Mouse (Mus musculus): ENCODE measurements around the gene Rnpepl1.

Rnpepl1 gene

DNA sequence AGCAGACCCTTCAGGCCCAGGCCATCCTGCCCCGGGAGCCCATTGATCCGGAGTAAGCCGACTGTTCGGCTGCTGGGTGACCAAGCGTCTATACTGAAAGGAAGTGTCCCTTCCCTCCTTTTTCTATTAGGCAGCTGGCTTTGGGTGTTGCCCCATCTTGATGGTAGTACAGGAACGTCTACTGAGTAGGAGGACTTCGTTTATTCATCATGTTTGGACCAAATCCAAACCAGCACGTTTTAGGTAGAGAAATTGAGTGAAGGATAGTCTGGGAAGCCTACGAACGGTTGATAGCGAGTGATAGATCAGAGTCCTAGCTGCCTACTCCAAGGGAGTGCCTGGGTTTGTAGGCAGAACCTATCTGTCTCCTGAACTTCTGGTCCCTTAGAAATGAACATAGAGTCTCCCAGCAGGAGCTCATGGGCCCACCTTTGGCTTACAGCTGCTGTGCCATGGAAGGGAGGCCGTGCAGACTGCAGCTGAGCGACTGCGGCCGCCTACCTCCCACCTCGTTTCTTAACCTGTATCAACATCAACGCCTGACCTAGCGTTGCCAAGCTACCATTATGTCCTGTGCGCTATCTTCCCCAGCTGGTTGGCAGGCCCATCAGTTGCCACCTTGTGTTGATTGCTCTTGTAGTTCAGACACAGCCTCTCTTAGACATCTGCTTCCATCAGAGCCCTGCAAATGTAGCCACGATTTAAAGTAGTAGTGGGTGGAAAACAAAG lies 2.8 kb upstream of the Rnpepl1 start:
- DNase-seq = no peak

DNA sequence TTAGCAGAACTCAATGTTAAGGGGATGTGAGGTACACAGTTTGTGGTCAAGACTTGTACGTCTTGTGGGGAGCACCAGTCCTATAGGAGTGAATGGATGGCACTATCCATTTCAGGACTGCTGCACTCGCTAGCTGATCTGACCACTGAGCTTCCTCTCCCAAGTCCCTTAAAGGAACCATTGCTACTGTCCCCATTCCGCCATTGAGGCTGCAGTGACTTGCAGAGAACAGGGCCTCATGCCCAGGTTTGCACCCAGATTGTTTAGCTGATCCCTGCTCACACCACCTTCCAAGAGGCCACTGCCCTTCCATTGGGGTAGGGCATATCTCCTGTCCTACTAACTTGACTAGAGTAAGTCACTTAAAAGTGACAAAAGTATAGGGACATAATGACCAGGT lies 1.9 kb upstream of the Rnpepl1 start:
- no peak for DNase-seq

DNA sequence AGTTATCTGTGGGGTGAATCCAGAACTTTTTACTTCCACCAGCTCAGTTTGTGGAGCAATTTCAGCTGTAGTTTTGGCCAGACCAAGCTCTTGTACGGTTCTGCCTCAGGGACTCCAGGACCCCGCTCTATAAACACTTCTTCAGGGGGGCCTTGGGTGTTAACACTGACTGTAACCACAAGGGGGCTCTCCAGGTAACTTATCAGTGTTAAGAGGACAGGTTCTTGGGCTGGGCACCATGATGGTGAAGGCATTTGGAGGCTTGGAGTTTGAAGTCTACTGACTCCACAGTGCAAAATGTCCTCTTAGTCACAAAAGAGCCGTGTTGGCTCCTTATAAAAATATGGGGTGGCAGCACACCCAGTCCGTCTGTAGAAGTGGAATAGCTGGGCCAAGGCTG lies 1.5 kb upstream of the Rnpepl1 start:
- no peak for DNase-seq

DNA sequence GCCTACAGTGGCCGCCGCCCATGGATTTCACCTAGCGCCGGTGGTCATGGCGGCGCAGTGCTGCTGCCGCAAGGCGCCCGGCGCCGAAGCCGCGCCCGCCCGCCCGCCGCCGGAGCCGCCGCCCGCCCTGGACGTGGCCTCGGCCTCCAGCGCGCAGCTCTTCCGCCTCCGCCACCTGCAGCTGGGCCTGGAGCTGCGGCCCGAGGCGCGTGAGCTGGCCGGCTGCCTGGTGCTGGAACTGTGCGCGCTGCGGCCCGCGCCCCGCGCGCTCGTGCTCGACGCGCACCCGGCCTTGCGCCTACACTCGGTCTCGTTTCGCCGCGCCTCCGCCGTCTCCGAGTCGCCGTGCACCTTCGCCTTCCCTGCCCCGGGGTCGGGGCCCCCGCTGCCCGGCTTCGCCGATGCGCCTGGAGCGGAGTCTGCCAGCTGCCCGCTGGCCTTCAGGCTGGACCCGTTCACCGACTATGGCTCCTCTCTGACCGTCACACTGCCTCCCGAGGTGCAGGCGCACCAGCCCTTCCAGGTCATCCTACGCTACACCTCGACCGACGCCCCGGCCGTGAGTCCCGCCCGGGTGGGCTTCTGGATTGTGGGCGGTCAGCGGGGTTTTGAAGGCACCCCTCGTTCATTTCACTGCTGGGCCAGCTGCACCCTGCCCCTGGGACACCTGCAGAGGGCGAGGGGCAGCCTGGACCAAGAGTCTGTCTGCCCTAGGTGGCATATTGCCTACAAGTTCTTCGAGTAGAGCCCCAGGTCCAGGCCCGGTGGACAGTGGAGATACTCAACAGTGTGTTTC lies 540 bp downstream of the Rnpepl1 start:
- peak; percentile 69 for DNase-seq

DNA sequence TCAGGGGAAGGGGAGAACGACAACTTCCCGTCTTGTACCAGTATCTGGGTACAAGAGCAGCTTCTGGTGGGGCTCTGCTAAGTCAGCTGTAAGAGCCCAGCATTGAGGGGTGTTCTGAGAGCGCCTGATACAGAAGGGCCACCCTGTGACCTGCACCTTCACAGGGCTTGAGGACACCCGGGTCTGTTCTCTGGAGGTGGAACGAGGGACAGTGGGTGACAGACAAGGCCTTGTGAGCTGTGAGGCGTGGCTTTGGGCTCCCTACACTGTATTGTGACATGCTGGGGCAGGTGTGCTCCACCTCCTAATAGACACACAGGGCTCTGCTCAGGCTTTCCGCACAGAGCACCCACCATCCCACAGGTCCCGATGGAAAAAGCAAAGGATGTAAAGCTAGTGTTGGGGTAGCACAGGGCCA lies 1.1 kb downstream of the Rnpepl1 start:
- DNase-seq = no peak

DNA sequence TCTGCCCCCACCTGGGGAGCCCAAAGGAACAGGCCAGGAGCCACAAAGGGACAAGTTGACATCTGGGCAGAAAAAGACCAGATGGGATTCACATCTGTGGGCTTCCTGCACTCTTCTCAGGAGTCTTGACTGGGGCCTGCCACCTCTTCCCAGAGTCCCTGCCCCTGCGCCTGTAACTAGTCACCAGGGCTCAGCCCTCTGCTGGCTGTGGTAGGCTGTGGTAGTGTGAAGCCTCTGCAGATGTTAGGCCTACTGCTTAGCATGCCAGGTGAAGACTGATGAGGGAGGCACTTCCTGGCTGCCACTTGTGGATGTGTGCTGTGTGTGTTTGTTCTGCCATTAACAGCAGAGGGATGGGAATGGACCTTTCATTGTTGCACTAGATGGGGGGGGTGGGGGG lies 1.7 kb downstream of the Rnpepl1 start:
- no peak for DNase-seq

DNA sequence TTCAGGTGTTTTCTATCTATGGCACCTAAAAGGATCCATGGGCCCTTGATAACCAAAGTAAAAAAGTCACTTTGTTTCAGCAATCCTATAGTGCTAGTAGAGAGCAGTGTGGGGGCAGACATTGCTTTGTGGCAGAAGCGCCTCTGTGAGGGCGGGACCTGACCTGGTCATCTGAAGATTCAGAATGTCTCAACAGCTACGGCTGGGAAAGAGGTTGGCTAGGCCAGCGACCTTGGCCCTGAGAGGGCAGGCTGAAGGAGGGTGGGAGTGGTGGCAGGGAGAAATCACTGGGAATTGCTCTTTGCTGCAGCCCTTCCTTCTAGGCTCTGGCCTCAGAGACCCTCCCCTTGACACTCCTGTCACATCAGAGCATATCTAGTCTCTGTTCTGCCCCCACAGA lies 3.7 kb downstream of the Rnpepl1 start:
- DNase-seq = no peak

DNA sequence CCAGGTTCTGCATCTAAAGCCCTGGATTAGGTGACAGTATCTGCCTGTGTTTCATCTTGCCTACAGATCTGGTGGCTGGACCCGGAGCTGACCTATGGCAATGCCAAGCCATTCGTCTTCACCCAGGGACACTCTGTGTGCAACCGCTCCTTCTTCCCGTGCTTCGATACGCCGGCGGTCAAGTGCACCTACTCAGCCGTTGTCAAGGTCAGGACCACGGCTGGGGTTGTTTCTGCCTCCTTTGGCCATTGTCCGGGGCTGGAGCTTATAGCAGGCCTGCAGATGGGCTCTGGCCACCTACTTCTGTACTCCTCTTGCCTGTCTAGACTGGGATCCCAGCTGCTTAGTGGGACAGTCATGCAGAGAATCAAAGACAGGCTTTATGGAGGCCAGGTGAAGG lies 4.4 kb downstream of the Rnpepl1 start:
- DNase-seq = no peak

DNA sequence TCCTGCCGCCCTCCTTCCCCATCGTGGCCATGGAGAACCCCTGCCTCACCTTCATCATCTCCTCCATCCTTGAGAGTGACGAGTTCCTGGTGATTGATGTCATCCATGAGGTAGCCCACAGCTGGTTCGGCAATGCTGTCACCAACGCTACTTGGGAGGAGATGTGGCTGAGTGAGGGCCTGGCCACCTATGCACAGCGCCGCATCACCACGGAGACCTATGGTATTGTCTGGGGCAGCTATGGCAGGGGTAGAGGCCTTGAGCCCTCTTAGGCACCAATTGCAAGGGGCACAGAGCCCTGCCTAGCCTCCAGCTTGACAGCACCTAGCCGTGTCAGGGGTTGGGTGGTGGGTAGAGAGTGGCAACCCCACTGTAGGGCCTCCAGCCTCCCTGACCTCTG lies 6.1 kb downstream of the Rnpepl1 start:
- DNase-seq = no peak

DNA sequence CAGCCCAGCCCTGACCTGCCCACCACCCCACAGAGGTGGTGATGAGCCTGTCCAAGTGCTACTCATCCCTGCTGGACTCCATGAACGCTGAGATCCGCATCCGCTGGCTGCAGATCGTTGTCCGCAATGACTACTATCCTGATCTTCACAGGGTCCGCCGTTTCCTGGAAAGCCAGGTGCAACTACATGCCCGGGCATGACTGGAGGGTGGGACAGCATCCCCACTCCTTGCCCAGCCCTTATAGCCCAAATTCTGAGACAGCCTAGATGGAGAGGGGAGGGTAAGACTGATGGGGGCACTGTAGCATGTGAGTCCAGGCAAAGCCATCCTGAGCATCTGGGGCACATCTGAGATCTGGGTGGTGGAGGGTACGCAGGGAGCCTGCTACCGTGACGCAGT lies 8.6 kb downstream of the Rnpepl1 start:
- no peak for DNase-seq

DNA sequence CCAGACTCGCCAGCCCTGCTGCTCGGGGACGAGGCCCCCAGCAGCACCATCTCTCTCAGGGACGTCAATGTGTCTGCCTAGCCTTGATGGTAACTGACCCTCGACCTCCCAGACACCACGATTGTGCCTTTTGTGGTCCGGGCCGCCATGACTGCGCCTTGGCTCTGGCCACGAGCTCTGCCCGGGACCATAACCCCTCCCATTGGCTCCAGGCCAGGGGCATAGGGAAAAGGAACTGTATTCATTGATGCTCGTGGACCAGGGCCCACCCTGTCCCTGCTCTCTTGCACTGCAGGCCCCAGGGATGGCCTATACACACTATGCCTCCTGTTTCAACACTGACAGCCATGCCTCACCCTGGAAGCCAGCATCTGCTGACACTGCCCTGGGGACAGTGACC lies 9.2 kb downstream of the Rnpepl1 start:
- DNase-seq = no peak

DNA sequence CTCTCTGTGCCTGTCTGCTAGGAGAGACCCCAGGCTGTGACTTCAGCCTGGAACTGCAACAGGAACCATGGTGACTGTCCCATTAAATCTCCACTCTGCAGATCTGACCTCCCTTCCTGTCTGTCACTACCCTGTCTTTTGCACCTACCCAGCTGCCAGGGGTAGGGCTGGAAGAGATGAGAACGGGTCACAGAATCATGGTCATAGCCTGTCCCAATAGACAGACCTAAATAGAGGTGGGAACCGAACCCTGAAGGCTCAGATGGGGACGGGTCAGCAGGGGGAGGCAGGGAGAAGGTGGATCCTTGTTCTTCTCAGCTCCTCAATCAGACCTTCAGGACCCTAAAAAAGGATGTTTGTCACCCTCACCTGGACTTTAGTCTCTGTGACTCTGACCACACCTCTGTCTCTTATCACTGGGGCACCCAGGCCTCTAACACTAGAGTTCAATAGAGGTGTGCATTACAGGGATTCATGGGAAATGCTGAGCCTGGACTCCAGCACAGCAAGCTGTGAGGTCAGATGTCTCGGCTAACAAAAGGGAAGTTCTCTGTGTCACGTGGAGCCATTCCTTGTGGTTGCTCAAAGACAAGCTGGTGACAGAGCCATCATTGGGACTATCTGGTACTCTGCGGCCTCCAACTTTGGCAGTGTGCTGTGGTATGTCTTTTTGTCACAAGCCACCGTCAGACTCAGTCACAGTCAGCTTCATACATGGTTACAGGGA lies 10.1 kb downstream of the Rnpepl1 start:
- DNase-seq = no peak

DNA sequence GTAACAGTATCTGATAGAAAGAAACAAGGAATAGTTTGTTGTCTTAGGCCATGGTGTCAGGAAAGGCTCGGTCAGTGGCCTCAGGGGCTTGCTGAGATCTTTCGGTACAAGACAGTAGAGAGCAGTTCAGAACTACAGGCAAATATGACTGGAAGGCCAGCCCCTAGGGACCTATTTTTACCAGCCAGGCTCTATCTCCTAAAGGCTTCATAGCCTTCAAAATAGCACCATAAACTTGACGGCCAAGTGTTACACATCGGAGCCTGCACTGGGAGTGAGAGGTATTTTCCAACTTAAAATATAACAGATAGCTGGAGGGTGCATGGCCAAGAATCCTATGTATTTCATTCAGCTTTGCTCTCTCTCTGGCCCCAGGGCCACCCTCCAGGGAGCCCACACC lies 10.9 kb downstream of the Rnpepl1 start:
- DNase-seq = no peak

DNA sequence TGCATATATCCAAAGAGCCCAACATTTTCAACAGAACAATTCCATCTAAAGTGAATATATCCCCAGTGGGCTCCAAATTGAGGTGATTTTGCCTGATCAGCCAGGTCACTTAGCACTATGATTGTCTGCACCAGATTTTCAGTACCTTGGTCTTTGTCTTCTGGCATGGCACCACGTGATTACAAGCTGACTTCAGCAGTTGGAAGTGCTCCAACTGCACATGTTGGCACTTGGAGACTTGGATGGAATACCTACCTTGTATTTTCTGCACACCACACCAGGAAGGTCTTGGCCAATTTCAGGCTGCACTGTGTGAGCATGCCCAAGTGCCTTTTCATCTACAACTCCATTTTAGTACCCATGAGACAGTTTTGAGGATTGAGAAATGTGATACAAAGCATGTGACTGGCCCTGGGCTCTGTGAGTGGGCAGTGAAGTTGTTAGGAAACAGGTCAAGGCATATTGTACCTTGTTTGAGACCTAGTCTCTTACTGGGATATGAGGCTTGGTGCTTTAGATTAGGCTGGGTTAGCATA lies 19.7 kb downstream of the Rnpepl1 start:
- no peak for DNase-seq

DNA sequence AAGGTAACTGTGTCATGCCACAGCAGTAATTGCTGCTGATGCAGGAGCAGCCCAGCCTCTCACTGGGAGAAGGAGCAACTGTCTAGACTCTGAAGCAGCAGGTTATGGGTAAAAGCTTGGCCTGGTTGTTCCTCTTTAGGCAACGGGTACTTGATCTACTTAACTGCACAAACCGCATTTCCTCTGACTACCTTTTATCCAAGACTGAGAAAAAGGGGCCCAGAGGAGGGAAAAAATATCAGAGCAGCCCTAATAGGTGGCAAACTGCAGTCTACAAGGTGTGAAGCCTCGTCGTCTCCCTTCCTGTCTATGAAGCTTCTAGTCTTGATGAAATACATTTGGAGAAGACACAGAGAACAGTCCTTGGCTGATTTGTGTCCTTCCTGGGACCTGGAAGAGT lies 23.0 kb downstream of the Rnpepl1 start:
- no peak for DNase-seq

DNA sequence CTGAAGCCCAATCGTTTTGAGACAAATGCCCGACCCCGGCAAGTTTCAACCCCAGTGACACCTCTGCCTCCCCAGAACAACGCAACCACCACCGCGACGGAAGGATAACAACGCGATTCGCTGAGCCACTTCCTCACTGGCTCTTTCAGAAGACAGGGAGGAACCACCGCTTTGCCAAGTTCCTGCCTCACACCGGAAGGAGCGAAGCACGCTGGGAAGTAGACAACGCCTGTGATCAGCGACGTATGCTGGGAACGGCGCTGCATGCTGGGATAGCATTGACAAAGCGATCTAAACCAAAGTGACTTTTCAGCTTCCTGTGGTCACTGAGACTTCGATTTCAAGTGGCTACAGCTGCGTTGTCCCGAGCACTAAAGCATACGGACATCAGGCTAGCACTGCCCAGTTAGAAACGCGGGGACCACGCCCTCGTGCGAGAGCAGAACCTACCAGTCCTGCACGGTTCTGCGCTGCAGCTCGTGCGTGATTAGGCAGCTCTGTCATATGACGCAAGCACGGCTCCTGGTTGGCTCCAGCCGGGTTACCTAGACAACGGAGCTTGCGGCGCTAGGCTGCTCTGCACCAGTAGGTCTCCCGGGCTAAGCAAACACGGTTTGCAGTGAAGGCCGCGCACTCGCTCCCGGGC lies 23.7 kb downstream of the Rnpepl1 start, which contains the start of gene Capn10:
TSS of gene Capn10 (plus strand) at position 195 of the 646 bp plus-strand sequence.
- DNase-seq = peak; percentile 98

DNA sequence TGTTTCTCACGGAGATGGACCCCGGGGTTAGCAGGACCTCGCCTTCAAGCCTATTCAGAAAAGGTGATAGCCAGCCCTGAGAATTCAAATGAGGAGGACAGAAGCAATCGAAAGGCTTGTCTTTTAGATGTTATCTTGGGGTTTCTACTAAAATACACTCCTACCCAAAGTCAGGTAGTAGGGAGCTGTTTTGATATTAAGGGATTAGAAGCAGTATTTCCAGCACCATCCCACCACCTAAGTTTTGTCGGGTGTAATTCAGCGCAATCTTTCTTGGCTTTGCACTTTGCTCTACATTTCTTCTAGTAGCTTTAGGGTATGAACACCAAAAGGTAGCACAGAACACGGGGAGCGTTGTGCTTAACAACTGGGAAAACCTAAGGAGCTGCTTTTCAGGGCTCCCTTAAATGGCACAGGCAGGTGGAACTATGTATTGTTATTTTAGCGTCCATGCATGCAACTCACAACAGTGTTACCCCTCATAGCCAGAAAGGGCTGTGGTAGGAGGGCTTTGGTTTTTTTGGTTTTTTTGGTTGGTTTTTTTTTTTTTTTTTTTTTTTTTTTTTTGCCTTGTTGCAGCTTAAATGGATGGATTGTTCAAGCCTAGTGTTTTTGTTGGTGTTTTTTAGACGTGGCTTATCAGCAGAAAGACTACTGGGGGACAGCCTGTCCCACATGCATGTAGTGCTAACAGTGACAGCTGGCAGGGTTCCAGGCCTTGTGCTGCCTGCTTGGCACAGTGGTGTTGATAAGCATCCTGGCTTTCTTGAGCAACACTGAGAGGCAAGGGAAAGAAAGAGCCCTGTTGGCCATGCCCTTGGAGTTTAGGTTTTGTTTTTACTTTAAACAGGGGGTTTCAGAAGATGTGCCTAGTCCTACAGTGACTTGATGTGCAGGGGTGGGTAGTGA lies 24.7 kb downstream of the Rnpepl1 start:
- DNase-seq = no peak

DNA sequence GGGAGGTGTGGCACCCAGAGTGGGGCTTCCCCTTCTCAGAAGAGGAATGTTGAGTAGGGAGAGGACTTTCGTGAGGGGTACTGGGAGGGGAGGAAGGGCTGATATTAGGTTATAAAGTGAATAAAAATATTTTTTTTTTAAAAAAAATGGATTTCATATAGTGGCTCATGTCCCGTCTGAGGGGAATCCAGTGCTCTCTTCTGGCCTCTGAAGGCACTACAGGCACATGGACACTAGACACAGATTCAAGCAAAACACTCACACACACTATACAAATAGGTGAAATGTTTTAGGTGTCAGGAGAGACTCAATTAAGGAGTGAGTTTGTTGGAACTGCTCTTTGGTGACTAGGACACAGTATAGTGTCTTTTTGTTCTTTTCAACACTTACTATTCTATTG lies 25.4 kb downstream of the Rnpepl1 start:
- DNase-seq = no peak

DNA sequence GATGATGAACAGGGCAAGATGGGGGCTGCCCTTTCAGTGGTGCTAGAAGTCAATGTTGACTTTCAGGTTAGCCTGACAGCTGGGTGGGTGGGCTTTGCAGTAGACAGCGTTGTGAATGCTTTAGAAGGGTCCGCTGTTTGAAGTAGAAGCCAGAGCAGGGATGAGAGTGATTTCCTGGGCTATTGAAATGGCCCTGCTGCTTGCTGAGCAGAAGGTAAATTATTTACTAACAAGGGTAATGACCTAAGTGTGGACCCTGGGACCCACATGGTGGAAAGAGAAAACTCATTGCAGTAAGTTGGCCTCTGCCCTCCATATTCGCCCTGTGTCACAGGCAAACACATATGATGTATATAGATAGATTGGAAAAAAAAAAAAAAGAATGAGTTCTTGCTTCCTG lies 25.9 kb downstream of the Rnpepl1 start:
- no peak for DNase-seq

DNA sequence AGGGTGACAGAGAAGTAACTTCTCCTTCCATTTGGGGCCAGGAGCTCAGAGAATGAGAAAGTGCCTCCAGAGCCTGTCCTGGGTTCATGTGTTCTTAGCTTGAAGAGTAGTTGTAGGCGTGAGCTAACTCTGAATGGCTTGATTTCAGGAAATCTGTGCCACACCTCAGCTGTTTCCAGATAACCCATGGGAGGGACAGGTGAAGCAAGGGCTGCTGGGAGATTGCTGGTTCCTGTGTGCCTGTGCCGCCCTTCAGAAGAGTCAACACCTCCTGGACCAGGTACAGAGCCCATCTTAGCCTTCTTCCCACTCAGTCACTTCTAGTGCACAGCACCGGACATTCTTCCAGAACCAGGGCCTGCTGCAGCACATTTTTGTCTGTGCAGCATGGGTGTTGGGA lies 27.2 kb downstream of the Rnpepl1 start:
- no peak for DNase-seq

DNA sequence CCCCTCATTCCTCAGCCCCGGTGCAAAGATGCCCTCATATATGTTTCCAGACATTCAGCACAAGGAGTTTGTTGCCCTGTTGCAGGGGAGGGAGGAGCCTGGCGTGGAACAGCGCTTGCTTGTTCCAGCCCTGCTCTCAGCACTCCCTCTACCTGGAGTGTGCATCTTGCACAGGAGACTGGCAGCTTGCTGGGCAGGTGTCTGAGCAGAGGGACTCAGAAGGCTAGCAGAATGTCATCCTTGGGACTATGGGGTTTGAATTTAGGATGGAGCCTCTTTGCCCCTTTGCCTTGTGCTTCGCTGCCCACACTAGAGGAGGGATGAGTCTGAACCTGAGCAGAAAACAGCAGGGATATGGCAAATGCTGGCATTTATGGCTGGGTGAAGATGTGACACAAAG lies 29.2 kb downstream of the Rnpepl1 start:
- no peak for DNase-seq

Data from layer of hippocampus, adult 9-11 months (tissue).